Mouse (Mus musculus): ENCODE measurements around the gene Plac1.

Plac1 gene

GRCm38 (mm10) chrX:53097786-53098185 lies 142.1 kb downstream of the Plac1 start:
- TF ChIP-seq GATA4 (IDR thresholded peaks at IDR 0.05; ENCODE audit: insufficient replicate concordance, low read length): no peak

GRCm38 (mm10) chrX:53093381-53093780 lies 146.5 kb downstream of the Plac1 start:
- TF ChIP-seq GATA4 (IDR thresholded peaks at IDR 0.05; ENCODE audit: insufficient replicate concordance, low read length): no peak

- no peak for TF ChIP-seq GATA4 (IDR thresholded peaks at IDR 0.05; ENCODE audit: insufficient replicate concordance, low read length)
Observed at GRCm38 (mm10) chrX:53088663-53089292, 151.1 kb downstream of the Plac1 start.

GRCm38 (mm10) chrX:53087202-53087601 lies 152.7 kb downstream of the Plac1 start:
- no peak for TF ChIP-seq GATA4 (IDR thresholded peaks at IDR 0.05; ENCODE audit: insufficient replicate concordance, low read length)

- TF ChIP-seq GATA4 (IDR thresholded peaks at IDR 0.05; ENCODE audit: insufficient replicate concordance, low read length): no peak
Observed at GRCm38 (mm10) chrX:53085559-53085958, 154.4 kb downstream of the Plac1 start.

- no peak for TF ChIP-seq GATA4 (IDR thresholded peaks at IDR 0.05; ENCODE audit: insufficient replicate concordance, low read length)
Observed at GRCm38 (mm10) chrX:53064406-53064805, 175.5 kb downstream of the Plac1 start.

- TF ChIP-seq GATA4 (IDR thresholded peaks at IDR 0.05; ENCODE audit: insufficient replicate concordance, low read length): no peak
Observed at GRCm38 (mm10) chrX:53059426-53060007, 180.4 kb downstream of the Plac1 start.

- no peak for TF ChIP-seq GATA4 (IDR thresholded peaks at IDR 0.05; ENCODE audit: insufficient replicate concordance, low read length)
Observed at GRCm38 (mm10) chrX:53058459-53059280, 181.2 kb downstream of the Plac1 start.

- no peak for TF ChIP-seq GATA4 (IDR thresholded peaks at IDR 0.05; ENCODE audit: insufficient replicate concordance, low read length)
Observed at GRCm38 (mm10) chrX:53057760-53058090, 182.2 kb downstream of the Plac1 start.

GRCm38 (mm10) chrX:53057054-53057759 lies 182.7 kb downstream of the Plac1 start:
- no peak for TF ChIP-seq GATA4 (IDR thresholded peaks at IDR 0.05; ENCODE audit: insufficient replicate concordance, low read length)

GRCm38 (mm10) chrX:53056627-53057026 lies 183.3 kb downstream of the Plac1 start:
- no peak for TF ChIP-seq GATA4 (IDR thresholded peaks at IDR 0.05; ENCODE audit: insufficient replicate concordance, low read length)

GRCm38 (mm10) chrX:53055771-53056170 lies 184.1 kb downstream of the Plac1 start:
- TF ChIP-seq GATA4 (IDR thresholded peaks at IDR 0.05; ENCODE audit: insufficient replicate concordance, low read length): no peak

GRCm38 (mm10) chrX:53053885-53054284 lies 186.0 kb downstream of the Plac1 start:
- no peak for TF ChIP-seq GATA4 (IDR thresholded peaks at IDR 0.05; ENCODE audit: insufficient replicate concordance, low read length)

- no peak for TF ChIP-seq GATA4 (IDR thresholded peaks at IDR 0.05; ENCODE audit: insufficient replicate concordance, low read length)
Observed at GRCm38 (mm10) chrX:53052652-53053500, 187.0 kb downstream of the Plac1 start.

GRCm38 (mm10) chrX:53050353-53050752 lies 189.6 kb downstream of the Plac1 start:
- no peak for TF ChIP-seq GATA4 (IDR thresholded peaks at IDR 0.05; ENCODE audit: insufficient replicate concordance, low read length)
